Mouse (Mus musculus): ENCODE measurements around the gene Prlhr. TPM values are rescaled to one million over a fixed set of nuclear protein-coding genes. Genes with fewer than 3 reads are reported as not detected.

Gene Prlhr
- polyA plus RNA-seq, 1 experiment from 2014 or later: not detected

DNA sequence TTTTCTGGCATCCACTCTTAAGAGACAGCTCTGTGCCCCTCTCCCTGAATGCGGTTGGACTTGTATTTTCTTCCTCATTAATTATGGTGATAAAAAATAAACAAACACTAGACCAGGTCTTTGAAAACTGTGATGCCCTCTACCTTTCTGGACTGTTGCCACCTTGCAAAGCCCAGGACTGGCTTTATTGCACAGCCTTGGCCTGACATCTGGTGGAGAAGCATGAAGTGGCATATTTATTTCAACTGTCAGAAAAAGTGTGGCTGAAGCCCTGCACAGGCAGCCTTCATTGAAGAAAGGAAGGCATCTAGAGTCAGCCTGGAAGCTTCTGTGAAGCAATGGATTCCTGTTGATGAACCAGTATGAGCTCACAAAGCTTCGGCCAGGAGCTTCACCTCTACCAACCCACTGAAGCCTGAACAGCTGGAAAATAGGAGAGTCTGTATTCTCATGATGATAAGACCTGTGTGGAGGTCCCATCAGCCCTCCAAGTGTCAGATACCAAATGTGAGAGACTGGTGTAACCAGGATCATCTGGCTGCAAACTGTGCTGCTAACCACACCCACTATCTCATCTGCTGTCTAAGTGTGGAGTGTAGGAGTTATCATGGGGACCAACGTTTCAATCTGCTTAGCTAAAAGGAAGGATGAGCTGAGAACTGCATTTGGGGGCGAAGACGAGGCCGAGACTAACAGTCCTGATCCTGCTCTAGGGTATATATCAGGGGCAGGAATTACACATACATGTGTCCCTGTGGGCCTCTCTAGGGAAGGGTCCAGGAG lies 35.6 kb downstream of the Prlhr start:
- Histone ChIP-seq H3K27ac (ENCODE audit: poor library complexity, severe bottlenecking) (no peak overlapping the region), H3K4me1 (replicated peaks) (no peaks in the 10 kb centered on the region), H3K4me2 (no peak overlapping the region), H3K27me3 (replicated peaks) (no peaks in the 10 kb centered on the region), H3K4me3 (no peak overlapping the region), H3K36me3 (no peaks in the 10 kb centered on the region), H3K9ac (no peak overlapping the region), H3K9me3 (replicated peaks) (no peaks in the 10 kb centered on the region)
- ATAC-seq (ENCODE audit: insufficient number of reproducible peaks, low FRiP score): no peak
- WGBS: 70% methylated on average over 6 of the region's 6 CpGs

DNA sequence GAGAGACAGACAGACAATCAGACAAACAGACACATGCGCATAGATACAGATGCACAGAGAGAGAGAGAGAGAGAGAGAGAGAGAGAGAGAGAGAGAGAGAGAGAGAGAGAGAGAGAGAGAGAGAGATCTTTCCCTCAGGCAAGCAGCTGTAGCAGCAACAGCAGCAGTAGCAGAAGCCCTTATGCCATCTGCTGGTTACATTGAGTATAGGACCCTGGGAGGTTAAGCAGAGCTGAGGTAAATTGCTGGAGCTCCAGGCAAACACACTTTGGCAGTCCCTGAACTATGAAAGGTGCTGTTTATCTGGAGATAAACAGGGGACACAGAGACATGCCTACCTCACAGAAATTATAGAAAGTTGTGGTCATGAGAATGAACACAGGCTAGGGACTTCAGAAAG lies 50.5 kb downstream of the Prlhr start:
- no peak overlapping the region for H3K9ac ChIP-seq
- no peaks in the 10 kb centered on the region for H3K27me3 ChIP-seq (replicated peaks)
- ATAC-seq (ENCODE audit: insufficient number of reproducible peaks, low FRiP score): no peak
- H3K4me3 ChIP-seq: no peak overlapping the region
- H3K4me2 ChIP-seq: no peak overlapping the region
- H3K36me3 ChIP-seq: no peaks in the 10 kb centered on the region
- 63% methylated on average over 1 of the region's 1 CpGs for WGBS
- no peak overlapping the region for H3K27ac ChIP-seq (ENCODE audit: poor library complexity, severe bottlenecking)
- no peaks in the 10 kb centered on the region for H3K9me3 ChIP-seq (replicated peaks)
- no peaks in the 10 kb centered on the region for H3K4me1 ChIP-seq (replicated peaks)

Other genes with a start within 250 kb of the Prlhr start
- 41.1 and 46.9 TPM in 2 replicates for gene Fam204a, start 241.6 kb downstream of the Prlhr start, polyA plus RNA-seq (2016; fragmentation: Nextera tagmentation; extraction: Ambion mirVana)
- gene Cacul1, start 112.7 kb upstream of the Prlhr start, polyA plus RNA-seq (2016; fragmentation: Nextera tagmentation; extraction: Ambion mirVana): 23.5 and 27.8 TPM in 2 replicates

Measured in heart, embryonic 12.5 days (tissue).